Mouse (Mus musculus) cerebellum, adult 2 months (tissue): ENCODE results near the gene Klk1b8. TPM values are rescaled to one million over a fixed set of nuclear protein-coding genes. Genes with fewer than 3 reads are reported as not detected.
A peak's percentile ranks its signal among the peaks of the same experiment; 100 is the strongest.

ENCODE experiments used
- DNase-seq, 2 experiments: peaks; one replicate each; pipeline ENCODE4 v3.0.0; 2021
- H3K27ac ChIP-seq: fragments of 200-500 bp; 2 replicates; pipeline ENCODE4 v1.5.1; 2012; ENCODE audit warnings: low read length, control low read depth, inconsistent platforms; ENCODE audit not compliant: insufficient read depth
- H3K27me3 ChIP-seq: fragments of 200-500 bp; 2 replicates; pipeline ENCODE4 v1.6.1; 2012; ENCODE audit warnings: inconsistent platforms, mild to moderate bottlenecking, low read length, moderate library complexity; ENCODE audit not compliant: control insufficient read depth, insufficient read depth
- H3K4me1 ChIP-seq: fragments of 200-500 bp; 2 replicates; pipeline ENCODE4 v1.6.1; 2011; ENCODE audit warnings: low read length; ENCODE audit not compliant: control insufficient read depth, insufficient read depth
- H3K4me3 ChIP-seq: fragments of 200-500 bp; replicated peaks from 2 replicates; pipeline ENCODE3; 2011; ENCODE audit warnings: mild to moderate bottlenecking, low read depth, low read length, control low read depth; ENCODE audit not compliant: insufficient read depth
- CTCF ChIP-seq: fragments of 200-500 bp; IDR thresholded peaks from 2 replicates; pipeline ENCODE4 v1.5.1; 2011; ENCODE audit warnings: low read depth, mild to moderate bottlenecking, control low read depth, low read length, moderate library complexity, borderline replicate concordance; ENCODE audit not compliant: insufficient read depth
- POLR2A ChIP-seq: fragments of 200-500 bp; IDR thresholded peaks from 2 replicates; pipeline ENCODE4 v1.6.1; 2011; ENCODE audit warnings: low read length, control low read depth, borderline replicate concordance; ENCODE audit not compliant: insufficient read depth
- WGBS: fragments of 180-500 bp; shearing (Covaris S2); methylation state at CpG from one replicate; pipeline ENCODE4 v1.1.7; 2018; 5-methylcytosine and 5-hydroxymethylcytosine counted together
- polyA plus RNA-seq: library from polyadenylated mRNA; depleted of rRNA; stranded (reverse); fragments of >200 nt; gene quantifications from 2 replicates; pipeline ENCODE4 v1.2.3, GENCODE M21; 2012; rRNA removed

Gene Klk1b8
- not detected in 2 replicates for polyA plus RNA-seq

- DNase-seq, result no peak
- no peaks in the 10 kb centered on the region for H3K4me1 ChIP-seq
- TF ChIP-seq POLR2A (no peak), CTCF (no peak)
- no peaks in the 10 kb centered on the region for H3K27me3 ChIP-seq
- H3K27ac ChIP-seq, result no peak within 1 kb of the TSS
- 66% methylated on average over 2 of the region's 2 CpGs for WGBS
- H3K4me3 ChIP-seq, result no peak within 1 kb of the TSS
These were observed at the start of gene Klk1b8 for GRCm38 (mm10) chr7:43950364-43950763. Gene Klk1b8, plus strand, starts transcription at chr7:43950664.

GRCm38 (mm10) chr7:43914821-43915220, 35.6 kb upstream of the Klk1b8 start:
- Histone ChIP-seq H3K4me1 (no peaks in the 10 kb centered on the region), H3K27ac (no peak overlapping the region), H3K4me3 (no peak overlapping the region), H3K27me3 (no peaks in the 10 kb centered on the region)
- no peak for DNase-seq
- 70% methylated on average over 9 of the region's 9 CpGs for WGBS
- no peak for TF ChIP-seq POLR2A
- TF ChIP-seq CTCF, result no peak

GRCm38 (mm10) chr7:43918426-43918825, 32.0 kb upstream of the Klk1b8 start:
- Histone ChIP-seq H3K27me3 (no peaks in the 10 kb centered on the region), H3K4me3 (no peak overlapping the region), H3K27ac (no peak overlapping the region), H3K4me1 (no peaks in the 10 kb centered on the region)
- DNase-seq, result no peak
- WGBS, result 74% methylated on average over 13 of the region's 13 CpGs
- TF ChIP-seq POLR2A, result no peak

- no peaks in the 10 kb centered on the region for H3K27me3 ChIP-seq
- DNase-seq, result no peak
- TF ChIP-seq CTCF (no peak), POLR2A (no peak)
- no peaks in the 10 kb centered on the region for H3K4me1 ChIP-seq
- H3K4me3 ChIP-seq, result no peak overlapping the region
- 64% methylated on average over 8 of the region's 8 CpGs for WGBS
- no peak overlapping the region for H3K27ac ChIP-seq
These were observed 31.6 kb upstream of the Klk1b8 start for GRCm38 (mm10) chr7:43918871-43919270.

GRCm38 (mm10) chr7:43919559-43920451, 30.7 kb upstream of the Klk1b8 start:
- H3K4me1 ChIP-seq, result no peaks in the 10 kb centered on the region
- 31% methylated on average over 14 of the region's 14 CpGs for WGBS
- no peak overlapping the region for H3K27ac ChIP-seq
- TF ChIP-seq POLR2A, result no peak
- peak; percentile 75 for TF ChIP-seq CTCF
- DNase-seq, result peak; percentile 29 to 36
- H3K4me3 ChIP-seq, result no peak overlapping the region
- H3K27me3 ChIP-seq, result no peaks in the 10 kb centered on the region

GRCm38 (mm10) chr7:43920582-43920981, 29.9 kb upstream of the Klk1b8 start:
- no peak overlapping the region for H3K27ac ChIP-seq
- no peaks in the 10 kb centered on the region for H3K27me3 ChIP-seq
- no peak for DNase-seq
- H3K4me1 ChIP-seq, result no peaks in the 10 kb centered on the region
- TF ChIP-seq POLR2A, result no peak
- no peak for TF ChIP-seq CTCF
- 86% methylated on average over 3 of the region's 3 CpGs for WGBS
- no peak overlapping the region for H3K4me3 ChIP-seq

- TF ChIP-seq CTCF (no peak), POLR2A (no peak)
- H3K27ac ChIP-seq, result no peak overlapping the region
- no peaks in the 10 kb centered on the region for H3K27me3 ChIP-seq
- no peak for DNase-seq
- 82% methylated on average over 6 of the region's 6 CpGs for WGBS
- no peaks in the 10 kb centered on the region for H3K4me1 ChIP-seq
- H3K4me3 ChIP-seq, result no peak overlapping the region
These were observed 29.4 kb upstream of the Klk1b8 start for GRCm38 (mm10) chr7:43921087-43921486.

GRCm38 (mm10) chr7:43921941-43922340, 28.5 kb upstream of the Klk1b8 start:
- Histone ChIP-seq H3K27me3 (no peaks in the 10 kb centered on the region), H3K27ac (no peak overlapping the region), H3K4me1 (no peaks in the 10 kb centered on the region), H3K4me3 (no peak overlapping the region)
- DNase-seq, result no peak
- TF ChIP-seq POLR2A (no peak), CTCF (no peak)
- 86% methylated on average over 2 of the region's 2 CpGs for WGBS
